Mouse (Mus musculus) adrenal gland, postnatal 36 days (tissue): ENCODE measurements around the gene Ago3. TPM values are rescaled to one million over a fixed set of nuclear protein-coding genes. Genes with fewer than 3 reads are reported as not detected.

ENCODE experiments used
- total RNA-seq, 2 experiments: library from RNA; stranded (reverse); gene quantifications; 2 replicates each; pipeline ENCODE4 v1.2.3; 2021

The Ago3 gene
- total RNA-seq, 2 experiments from 2014 or later, result 18.4 to 30.4 TPM

Other genes with a start within 250 kb of the Ago3 start
- 100 to 1,000 TPM; 186 to 192 TPM for gene Thrap3, start 226.8 kb downstream of the Ago3 start, total RNA-seq
- gene Map7d1, start 173.2 kb downstream of the Ago3 start, total RNA-seq, result 10 to 100 TPM; 47.7 to 84.9 TPM
- 10 to 100 TPM; 88.7 to 96.5 TPM for gene Trappc3, start 167.2 kb downstream of the Ago3 start, total RNA-seq
- 1 to 10 TPM; 3.0 to 3.2 TPM for gene Col8a2, start 142.8 kb downstream of the Ago3 start, total RNA-seq
- gene Adprhl2, start 107.9 kb downstream of the Ago3 start, total RNA-seq, result 10 to 100 TPM; 31.2 to 34.2 TPM
- gene Tekt2, start 103.9 kb downstream of the Ago3 start, total RNA-seq, result 1 to 10 TPM; 1.4 TPM
- 10 to 100 TPM; 29.9 to 38.7 TPM for gene Ago1, start 39.0 kb upstream of the Ago3 start, total RNA-seq
- 1 to 10 TPM; 5.2 to 5.8 TPM for gene Ago4, start 103.9 kb upstream of the Ago3 start, total RNA-seq
- gene Clspn, start 127.4 kb upstream of the Ago3 start, total RNA-seq, result 1 to 10 TPM; 2.9 to 3.5 TPM
- gene 5730409E04Rik, start 180.3 kb upstream of the Ago3 start, total RNA-seq, result 10 to 100 TPM; 10.6 to 15.6 TPM
- 100 to 1,000 TPM; 154 to 155 TPM for gene Psmb2, start 248.1 kb upstream of the Ago3 start, total RNA-seq